Mouse (Mus musculus) layer of hippocampus, adult 9-11 months (tissue): ENCODE results near the gene Mlana.
A peak's percentile ranks its signal among the peaks of the same experiment; 100 is the strongest.

Experiments used
- DNase-seq: peaks from one replicate; pipeline ENCODE4 v3.0.0; 2022

Mlana gene

DNA sequence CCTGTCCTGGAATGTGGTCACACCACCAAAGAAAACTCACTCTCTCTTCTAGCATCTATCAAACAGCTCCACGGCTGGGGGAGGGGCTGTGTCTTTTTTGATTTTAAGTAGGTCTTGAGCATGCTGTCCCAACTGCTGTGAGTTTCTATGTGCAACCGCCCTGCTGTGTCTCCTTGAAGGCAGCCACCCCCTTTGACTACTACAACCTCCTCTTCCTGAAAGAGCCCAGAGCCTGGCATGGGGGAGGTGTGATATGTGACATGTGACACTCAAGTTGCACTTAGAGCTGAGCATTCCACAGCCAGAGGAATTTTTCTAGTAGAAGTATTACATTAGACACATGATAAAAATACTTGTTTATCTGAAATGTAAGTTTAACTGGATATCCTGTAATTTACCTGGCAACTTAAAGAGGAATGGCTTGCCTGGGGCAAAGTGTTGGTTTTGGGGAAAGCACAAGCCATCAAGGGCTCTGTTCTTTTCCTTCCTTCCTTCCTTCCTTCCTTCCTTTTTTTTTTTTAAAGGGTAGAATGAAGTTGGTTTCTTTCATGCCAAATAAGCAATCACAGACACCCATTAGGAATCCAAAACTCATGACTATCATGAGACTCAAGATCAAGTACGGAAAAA lies at the start of gene Mlana:
TSS of gene Mlana (plus strand) at position 580 of the 630 bp plus-strand sequence.
- no peak for DNase-seq

DNA sequence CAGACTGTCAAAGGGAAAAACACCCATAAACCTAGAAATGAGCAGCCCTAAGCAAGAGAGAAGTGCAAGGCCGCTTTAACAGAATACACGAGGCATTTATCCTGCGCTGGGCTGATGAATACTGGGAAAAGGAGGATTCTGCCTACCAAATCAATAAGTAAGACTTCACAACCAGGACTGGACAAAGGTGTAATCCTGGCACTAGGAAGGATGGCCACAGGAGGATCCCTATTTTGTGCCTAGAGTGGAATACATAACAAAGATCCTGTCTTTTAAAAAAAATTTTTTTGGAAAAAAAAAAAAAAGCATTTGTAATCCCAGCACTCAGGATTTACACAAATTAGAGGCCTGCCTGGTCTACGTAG lies 49.1 kb upstream of the Mlana start:
- no peak for DNase-seq

DNA sequence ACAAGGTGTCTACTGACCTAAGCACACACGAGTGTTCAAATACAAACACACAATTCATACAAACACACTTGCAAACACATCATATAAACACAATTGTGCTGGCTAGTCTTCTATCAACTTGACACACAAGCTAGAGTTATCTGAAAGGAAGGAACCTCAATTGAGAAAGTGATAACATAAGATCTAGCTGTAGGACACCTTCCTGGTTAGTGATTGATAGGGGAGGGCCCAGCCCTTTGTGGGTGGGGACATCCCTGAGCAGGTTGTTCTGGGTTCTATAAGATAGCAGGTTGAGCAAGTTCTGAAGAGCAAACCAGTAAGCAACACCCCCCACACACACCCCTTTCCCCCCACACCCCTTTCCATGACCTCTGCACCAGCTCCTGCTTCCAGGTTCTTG lies 47.9 kb upstream of the Mlana start:
- DNase-seq = no peak

DNA sequence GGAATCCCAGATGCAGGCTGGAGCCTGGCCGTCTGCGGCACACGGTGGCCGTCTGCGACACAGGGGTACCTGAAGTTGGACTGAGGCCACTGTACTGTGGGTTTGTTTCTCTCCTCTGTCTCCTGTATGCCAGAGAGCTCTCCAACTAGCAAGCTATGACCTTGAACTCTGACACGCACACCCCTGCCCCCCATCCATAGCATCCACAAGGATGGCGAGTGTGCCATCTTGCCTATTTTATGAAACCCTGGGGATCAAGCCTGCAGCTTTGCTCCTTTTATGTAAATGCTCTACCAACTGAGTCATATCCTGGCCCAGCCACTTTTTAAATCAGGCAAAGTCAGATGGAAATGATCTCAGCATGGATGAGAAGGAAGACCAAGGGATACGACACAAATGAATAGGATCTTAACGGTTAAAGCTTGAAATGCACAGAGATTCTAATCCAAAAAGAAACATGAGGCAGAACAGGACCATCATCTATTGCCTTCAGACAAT lies 43.8 kb upstream of the Mlana start:
- no peak for DNase-seq

DNA sequence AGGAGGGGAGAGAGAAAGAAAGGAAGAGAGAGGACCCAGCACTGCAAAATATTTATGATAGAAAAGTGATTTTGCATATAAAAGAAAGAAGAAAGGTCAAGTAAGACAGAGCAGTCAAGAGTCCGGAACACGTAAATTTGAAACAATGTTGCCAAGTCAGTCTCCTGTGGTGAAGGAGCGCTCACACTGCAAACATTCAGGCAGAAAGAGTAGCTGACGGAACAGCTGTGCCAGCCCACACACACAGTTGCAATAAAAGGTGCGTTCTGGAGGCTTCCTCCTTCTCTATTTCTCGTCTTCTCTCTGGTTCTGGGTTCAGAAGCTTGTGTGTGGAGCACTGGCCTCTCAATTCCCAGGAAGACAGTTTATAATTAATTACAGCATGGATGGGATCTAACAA lies 42.5 kb upstream of the Mlana start:
- DNase-seq = no peak

DNA sequence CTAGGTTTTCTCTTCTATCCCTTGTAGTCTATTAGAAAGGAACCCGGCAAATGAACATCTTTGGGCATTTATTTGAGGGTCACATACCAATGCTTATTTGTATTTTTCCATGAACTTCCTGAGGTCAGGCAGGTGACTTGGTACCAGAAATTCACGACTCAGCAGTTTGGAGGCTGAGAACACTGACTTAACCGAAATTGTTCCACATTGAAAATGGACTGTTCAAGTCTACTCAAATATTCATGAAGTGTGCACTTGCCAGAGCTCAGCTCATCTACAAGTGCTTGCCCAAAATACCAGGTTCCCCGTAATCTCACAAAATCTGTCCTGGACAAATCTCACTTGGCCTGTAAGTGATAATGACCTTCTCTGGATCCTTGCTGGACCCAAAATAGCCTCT lies 41.6 kb upstream of the Mlana start:
- no peak for DNase-seq

DNA sequence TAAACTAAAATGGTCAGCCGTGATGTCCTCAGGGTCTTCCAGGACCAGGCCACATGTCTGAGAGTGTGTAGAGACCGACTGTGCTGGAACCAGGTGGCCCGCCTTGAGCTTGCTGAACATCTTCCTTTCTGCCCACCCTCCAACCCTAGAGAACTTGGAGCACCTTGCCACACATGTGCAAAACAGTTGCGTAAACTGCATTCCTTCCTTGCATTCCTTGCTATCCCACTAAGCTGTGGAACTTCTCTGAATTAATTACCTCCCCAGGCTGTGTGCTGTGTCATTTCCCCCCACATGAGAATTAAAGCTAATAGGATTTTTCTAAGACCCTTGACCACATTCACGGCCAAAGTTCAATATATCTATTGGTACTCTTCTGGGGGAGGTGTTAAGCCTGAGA lies 41.0 kb upstream of the Mlana start:
- DNase-seq = no peak

DNA sequence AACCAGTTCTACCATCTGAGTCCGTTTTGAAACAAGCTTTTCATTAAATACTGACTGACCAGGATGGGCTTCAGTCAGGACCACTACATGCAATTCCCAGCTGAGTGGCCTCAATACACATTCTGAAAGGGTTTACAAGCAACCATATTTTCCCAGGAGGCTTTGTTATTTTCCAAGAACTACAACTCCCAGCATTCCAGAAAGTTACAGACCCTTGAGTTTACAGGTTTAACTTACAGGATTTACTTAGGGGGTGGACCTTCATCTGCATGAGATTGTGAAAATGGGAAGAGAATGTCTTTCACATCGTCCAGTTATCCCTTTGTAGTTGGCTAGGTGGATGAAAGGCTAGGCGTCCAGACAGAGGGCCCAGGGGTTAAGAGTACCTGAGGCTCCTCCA lies 40.6 kb upstream of the Mlana start:
- no peak for DNase-seq

DNA sequence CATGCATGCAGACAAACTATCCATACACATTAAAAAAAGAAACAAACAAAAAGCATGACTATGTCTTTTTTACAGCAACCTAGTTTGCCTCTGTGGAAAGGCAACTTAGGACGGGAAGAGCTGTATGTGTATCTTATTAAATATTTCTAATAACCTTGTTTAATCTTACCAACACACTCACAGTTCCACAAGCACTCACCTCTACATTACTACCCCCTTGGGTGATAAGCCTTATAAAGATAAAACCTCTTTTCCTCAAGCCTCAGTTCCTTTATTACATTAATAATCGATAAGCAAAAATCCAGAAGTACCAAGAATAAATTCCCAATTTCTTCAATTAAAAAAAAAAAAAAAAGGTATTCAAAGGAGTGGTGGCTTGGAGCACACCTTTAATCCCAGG lies 40.1 kb upstream of the Mlana start:
- DNase-seq = no peak

DNA sequence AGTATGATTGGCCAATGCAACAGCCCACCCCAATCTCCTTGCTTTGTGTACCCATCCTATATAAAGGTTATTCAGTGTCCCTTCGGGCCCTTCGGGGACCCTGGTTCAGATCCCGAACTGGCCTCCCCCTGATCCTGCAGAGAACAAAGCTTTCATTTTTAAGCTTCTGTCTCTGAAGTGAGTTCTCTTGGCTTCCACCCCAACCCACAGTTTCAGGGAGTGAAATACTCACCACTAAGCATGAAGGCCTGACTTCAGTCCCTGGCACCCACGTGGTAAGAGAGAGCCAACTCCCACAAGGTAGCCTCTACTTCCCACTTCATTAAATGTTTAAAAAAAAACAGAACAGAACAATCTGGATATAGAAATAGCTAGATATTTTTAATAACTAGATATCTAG lies 38.8 kb upstream of the Mlana start:
- DNase-seq = no peak

DNA sequence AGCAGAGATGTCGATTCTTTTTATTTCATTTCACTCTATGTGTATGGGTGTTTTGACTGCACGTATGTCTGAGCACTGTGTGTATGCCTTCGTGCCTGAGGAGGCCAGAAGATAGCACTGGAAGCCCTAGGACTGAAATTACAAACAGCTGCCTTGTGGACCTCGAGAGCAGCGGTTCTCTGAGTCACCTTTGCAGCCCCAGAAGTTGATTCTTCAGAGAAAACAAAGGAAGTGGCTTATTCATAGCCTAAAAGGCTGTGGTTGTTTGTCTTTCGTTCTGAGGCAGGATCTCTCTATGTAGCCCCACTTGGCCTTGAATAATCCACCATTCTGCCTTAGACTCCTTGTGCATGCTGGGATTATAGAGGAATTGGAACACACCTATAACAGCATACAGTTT lies 37.9 kb upstream of the Mlana start:
- DNase-seq = no peak

DNA sequence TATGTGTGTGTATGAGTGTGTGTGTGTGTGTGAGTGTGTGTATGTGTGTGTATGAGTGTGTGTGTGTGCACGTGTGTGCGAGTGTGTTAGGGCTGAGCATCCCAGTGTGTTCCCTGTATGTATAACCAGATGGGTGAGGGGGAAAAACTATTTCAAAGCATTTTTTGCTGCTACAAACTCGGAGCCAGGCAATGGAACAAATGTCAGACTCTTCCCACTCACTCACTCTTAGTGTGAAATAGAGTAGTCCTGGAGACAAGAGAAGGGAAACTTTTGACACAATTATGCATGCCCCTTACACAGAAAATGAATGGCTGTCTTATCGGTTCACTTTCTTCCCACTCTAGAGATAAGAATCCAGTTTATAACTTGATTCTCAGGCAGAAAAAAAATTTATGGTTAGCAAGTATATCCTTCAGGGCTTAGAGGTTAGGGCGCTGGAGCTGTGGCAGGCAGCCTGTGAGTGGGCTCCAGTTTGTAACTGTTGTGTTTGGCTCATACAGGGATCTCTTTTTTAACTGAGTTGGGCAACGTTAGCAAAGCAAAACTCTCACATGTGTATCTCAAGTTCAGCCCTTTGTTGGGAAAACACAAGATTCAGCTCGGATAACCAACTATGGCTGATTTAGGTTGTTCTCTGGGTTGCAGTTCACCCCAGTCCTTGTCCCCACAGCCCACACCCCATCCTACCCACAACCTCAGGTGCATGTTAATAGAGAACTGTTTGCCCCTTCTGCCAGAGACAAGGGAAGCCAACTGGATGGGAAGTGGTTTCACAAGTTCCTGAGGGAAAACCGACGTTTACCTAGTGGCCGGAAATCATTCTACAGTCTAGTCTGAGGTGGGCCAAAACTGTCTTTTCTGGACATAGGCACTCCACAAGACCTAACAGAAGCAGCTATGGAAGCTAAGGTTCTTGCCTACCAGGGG lies 36.5 kb upstream of the Mlana start:
- peak; percentile 48 for DNase-seq

DNA sequence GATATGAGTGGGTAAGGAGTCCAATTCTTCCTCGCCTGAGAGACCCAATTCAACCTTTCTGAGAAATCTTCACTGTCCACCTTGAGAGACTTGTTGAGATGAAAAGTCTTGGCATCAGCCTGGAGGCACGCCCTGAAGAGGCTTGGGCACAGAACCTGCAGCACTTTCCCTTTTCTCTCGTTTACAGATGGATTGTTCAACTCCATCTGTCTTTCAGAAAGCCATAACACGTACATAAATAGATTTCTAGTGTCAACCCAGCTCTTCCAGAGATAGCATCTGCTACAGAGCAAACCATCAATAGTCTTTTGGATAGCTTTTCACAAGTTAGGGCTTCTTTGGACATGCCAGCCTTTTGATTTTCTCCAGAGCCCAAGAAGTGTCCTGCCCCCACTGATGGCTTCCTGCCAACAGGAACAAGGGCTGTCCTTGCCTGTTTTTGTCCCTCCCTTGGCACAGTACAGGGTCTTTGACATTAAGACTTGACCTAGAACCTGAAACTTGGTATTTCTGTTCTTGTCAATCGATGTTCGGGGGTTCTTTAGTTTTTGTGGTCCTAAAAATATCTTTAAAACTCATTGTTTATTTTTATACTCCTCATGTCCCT lies 35.5 kb upstream of the Mlana start:
- DNase-seq = peak; percentile 38

DNA sequence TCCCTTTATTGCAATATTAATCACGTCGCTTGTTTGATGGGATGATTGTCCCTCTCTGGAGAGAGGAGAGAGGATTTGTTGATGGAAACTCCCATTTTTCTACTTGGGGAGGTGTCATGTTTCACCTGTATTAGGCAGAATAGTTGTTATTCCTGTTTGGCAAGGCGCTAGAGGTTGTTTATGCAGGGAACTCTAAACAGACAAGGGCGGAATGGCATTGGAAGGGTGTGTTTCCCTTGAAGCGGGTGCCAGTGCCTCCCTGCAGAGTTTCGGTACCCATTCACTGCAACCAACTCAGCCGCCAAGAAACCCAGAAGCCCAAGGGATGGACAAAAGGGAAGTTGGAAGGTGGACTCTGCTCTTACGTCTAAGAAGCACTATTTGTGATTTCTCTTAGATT lies 33.8 kb upstream of the Mlana start:
- DNase-seq = no peak

DNA sequence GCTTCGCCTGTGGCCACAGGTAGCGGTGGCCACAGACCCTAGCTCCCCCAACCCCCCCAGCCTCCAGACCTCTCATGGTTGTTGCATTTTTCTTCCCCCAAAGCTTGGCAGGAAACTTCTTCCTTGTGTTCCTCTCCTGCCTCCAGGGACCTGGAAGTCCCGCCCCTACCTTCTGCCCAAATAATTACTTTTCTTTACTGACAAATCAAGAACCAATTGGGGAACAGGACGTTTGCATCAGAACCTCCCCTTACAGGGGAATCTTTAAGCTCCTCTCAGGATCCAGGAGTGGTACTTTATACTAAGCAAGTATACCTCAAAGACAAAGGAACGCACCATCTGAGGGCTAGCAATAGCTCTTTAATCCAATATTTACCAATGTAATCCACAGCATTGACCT lies 32.7 kb upstream of the Mlana start:
- DNase-seq = no peak

DNA sequence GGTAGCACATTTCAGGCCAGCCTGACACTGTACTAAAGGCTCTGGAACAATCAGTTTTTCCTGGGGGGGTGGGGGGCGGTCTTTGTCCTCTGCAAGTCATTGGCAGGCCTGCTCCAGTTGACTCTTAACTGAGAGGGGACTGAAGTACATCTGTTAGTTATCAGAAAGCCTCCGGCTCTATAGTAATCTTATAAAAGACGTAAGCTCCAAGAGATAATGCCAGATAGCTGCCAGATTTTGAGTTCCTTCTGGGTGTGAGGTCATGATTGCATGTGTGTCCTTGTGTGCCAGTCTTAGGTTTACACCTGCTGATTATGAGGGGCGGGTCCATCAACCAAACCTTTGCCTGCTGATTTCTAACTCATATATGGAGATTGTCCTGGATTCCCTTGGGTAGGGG lies 31.5 kb upstream of the Mlana start:
- no peak for DNase-seq

DNA sequence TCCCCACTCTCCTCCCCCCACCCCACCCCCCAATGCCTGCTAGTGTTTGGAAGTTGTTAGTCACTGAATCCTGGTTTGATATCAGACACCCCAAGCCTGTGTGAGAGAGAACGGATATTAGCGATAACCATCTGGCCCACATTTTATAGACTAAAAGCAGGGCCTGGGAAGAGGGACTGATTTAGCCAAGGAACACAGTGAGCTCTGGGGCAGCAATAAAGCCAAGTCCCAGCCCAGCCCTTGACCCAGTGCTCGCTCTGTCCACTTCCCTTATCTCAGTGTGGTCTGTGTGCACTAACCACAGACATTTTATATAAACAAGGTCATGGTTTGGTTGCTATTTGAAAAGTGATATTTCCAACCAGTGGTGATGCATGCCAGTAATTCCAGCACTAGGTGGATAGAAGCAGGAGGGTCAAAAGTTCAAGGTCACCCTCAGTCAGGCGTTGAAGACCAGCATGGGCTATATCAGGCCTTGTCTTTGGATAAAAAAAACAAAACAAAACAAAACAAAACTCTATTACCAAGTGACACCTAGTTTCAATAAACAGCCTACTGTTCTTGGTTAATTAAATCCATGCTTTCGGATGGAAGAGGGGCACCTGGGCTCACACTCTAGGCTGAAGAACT lies 30.5 kb upstream of the Mlana start:
- no peak for DNase-seq

DNA sequence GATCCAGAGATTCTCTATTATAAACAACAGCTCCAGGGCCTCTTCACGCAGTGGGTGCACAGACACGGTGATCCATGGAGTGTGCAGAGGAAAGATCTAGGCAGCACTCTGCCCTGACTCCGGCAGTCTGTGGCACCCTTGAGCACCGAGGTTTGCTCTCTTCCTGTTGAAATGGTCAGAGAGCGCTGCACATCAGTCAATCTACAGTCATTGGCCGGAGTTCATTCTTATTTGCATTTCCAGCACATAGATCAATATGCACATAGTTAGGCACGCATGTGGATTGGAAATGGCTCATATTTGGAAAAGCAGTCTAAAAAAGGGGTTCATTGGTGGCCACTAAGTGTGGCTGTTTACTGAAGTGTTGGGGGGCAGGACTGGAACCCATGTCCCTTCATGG lies 29.5 kb upstream of the Mlana start:
- no peak for DNase-seq

DNA sequence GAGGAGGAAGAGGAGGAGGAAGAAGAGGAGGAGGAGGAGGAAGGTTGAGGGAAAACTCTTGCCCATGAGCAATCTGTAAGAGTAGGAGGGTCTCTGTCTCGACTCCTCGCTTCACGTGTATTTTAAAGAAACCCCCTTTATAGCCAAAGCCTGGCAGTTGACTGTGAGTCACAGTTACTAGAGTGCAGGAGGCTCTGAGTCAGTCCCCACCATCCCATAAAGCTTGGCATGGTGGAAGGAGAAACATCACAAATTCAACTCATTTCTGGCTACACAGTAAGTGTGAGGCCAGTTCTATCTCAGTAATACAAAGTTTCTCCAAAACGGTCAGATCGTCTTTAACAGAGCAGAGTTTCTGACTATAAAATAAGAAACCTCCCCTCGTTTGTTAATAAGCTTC lies 27.4 kb upstream of the Mlana start:
- no peak for DNase-seq

DNA sequence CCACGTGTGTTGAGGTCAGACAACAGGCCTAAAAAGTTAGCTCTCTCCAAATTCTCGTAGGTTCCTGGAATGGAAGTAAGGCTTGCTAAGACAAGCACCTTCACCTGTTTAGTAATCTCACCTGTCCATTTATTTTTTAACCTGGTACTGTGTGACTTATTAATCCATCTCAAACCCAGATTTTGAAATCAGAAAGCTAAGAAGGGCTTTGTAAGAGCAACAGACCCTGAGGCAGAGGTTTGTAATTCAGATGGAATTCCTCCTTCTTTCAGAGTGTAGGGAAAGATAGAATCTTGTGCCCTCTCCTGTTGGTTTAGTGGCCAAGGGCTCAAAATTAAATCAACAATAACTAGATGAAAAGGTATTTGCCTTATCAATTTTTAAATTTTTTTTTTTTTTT lies 26.5 kb upstream of the Mlana start:
- no peak for DNase-seq

DNA sequence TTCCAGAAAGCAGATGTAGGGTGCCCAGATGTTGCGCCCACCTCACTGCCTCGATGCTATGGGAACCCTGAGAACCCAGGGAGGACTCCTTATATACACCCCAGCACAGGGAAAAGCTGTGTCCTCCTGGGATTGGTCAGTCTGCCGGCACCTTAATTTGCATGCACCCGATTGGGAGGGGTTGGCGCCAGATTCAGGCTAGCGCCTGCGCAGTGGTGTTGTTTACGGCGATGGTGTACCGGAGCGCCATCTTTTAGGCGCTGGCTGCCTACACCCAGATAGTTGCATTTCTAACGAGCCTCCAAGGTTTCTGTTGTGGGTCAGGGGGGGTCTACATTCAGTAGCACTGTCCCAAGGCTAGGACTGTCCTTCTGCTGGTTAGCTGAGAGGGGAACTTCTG lies 25.0 kb upstream of the Mlana start:
- DNase-seq = no peak

DNA sequence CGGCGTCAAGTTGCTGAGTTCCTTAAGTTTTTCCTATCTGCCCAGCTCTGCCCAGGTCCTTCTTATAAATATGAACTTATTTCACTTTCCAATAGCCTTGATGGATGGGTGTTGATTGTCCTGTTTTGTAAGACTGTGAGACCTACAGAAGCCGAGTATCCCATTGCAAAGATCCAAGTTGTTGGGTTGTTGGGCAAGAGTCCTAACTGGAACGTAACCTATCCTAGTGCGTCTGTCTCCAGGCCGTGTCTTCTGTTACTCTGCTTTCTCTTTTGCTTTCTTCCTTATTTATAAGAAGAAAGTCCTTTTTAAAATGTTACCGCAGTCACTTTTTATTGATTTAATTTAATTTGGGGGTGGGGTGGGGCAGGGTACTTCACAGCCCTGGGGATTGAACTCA lies 22.7 kb upstream of the Mlana start:
- DNase-seq = no peak

DNA sequence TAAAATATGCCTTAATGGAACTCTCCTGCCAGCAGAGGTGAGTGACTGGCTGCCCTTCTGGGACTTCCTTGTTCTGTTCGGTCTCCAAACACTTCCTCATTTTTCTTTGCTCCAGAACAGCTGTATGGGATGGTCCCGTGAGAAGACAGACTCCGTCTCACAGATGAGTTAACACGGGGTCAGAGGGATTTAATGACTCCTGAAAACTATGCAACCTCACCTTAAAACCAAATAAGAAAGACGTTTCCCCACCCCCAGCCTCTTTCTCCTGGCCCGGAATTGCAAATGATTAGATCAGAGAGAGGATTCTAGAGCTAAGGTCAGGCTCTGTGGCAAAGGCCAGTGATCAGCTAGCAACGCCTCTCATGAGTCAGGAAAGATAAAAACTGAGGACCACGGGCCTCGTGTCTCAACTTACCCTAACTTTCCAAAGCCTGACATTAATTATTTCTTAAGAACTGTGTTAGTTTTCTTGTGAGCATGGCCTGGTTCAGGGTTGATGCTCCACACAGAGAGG lies 22.0 kb upstream of the Mlana start:
- DNase-seq = no peak
